Mouse (Mus musculus) left cerebral cortex, adult 11 months (tissue): ENCODE measurements around the gene Zhx3.

ENCODE experiments used
- DNase-seq: peaks from one replicate; pipeline ENCODE4 v3.0.0; 2022; ENCODE audit warnings: low spot score

The Zhx3 gene

GRCm38 (mm10) chr2:160802326-160802725 is 70.5 kb downstream of the Zhx3 start:
- DNase-seq: no peak

- DNase-seq: no peak
These were observed 71.8 kb downstream of the Zhx3 start for GRCm38 (mm10) chr2:160800967-160801366.

GRCm38 (mm10) chr2:160798206-160798605 is 74.6 kb downstream of the Zhx3 start:
- no peak for DNase-seq

- no peak for DNase-seq
These were observed 75.8 kb downstream of the Zhx3 start for GRCm38 (mm10) chr2:160796973-160797372.

GRCm38 (mm10) chr2:160793117-160793516 is 79.7 kb downstream of the Zhx3 start:
- no peak for DNase-seq

- DNase-seq: no peak
These were observed 83.1 kb downstream of the Zhx3 start for GRCm38 (mm10) chr2:160789741-160790140.

GRCm38 (mm10) chr2:160789046-160789445 is 83.8 kb downstream of the Zhx3 start:
- no peak for DNase-seq

GRCm38 (mm10) chr2:160786333-160786732 is 86.5 kb downstream of the Zhx3 start:
- no peak for DNase-seq

- no peak for DNase-seq
These were observed 92.0 kb downstream of the Zhx3 start for GRCm38 (mm10) chr2:160780834-160781219.

- DNase-seq: no peak
These were observed 92.5 kb downstream of the Zhx3 start for GRCm38 (mm10) chr2:160780154-160780833.

- no peak for DNase-seq
These were observed 94.8 kb downstream of the Zhx3 start for GRCm38 (mm10) chr2:160778034-160778433.

- DNase-seq: no peak
These were observed 101.2 kb downstream of the Zhx3 start for GRCm38 (mm10) chr2:160771325-160772276.

- no peak for DNase-seq
These were observed 101.9 kb downstream of the Zhx3 start for GRCm38 (mm10) chr2:160770871-160771270.

GRCm38 (mm10) chr2:160770409-160770808 is 102.4 kb downstream of the Zhx3 start:
- DNase-seq: no peak

- DNase-seq: no peak
These were observed 103.8 kb downstream of the Zhx3 start for GRCm38 (mm10) chr2:160768997-160769396.

- DNase-seq: no peak
These were observed 104.6 kb downstream of the Zhx3 start for GRCm38 (mm10) chr2:160768097-160768695.

GRCm38 (mm10) chr2:160767201-160767600 is 105.6 kb downstream of the Zhx3 start:
- DNase-seq: no peak

- DNase-seq: no peak
These were observed 106.4 kb downstream of the Zhx3 start for GRCm38 (mm10) chr2:160766371-160766771.

- DNase-seq: no peak
These were observed 107.7 kb downstream of the Zhx3 start for GRCm38 (mm10) chr2:160765096-160765495.

- no peak for DNase-seq
These were observed 108.4 kb downstream of the Zhx3 start for GRCm38 (mm10) chr2:160764386-160764785.

GRCm38 (mm10) chr2:160763816-160764215 is 109.0 kb downstream of the Zhx3 start:
- DNase-seq: no peak

- no peak for DNase-seq
These were observed 112.2 kb downstream of the Zhx3 start for GRCm38 (mm10) chr2:160760433-160761184.
